Mouse (Mus musculus): ENCODE measurements at regions not wholly inside any gene's neighbourhood (a gene's known extent, or its start where the extent isn't known, plus 50 kb on each side); places are given as distances from the start of the nearest gene placed in this dataset.

DNA sequence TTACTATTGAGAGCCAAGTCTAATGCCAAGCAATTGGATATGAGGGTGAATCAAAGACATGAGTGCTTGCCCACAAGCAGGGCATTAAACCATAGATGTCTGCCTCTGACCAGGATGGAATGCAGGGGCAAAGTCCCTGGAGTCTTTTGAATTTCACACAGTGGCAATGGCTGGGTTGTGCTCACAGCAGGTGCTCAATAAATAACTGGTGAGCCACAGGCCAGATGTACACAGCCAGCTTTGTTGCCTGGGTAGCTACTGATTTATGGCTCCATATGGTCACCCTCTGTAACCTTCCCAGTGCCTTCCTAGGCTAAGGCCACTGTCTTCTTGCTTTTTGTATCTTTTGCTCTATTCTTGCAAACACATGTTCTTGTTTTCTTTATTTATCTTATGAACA is 154.3 kb upstream of the Lrrn1 start:
- no peak for DNase-seq

DNA sequence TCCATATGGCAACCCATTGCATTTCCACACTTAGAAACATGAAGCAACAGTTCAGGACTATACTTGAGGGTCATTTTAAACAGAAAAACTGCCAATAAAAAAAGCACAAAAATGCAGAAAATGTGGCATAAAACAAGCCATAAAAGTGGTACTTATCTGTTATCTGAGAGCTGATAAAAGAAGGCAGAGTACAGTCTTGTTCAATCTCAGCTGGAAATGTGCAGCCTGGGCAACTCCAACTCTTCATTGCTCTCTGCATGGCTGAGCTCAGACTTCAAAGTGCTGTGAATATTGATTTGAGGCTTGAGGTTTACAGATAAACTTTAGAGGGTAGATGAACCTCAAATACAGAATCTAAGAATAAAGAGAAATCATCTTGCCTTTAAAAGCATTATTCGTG is 151.1 kb upstream of the Lrrn1 start:
- no peak for DNase-seq

DNA sequence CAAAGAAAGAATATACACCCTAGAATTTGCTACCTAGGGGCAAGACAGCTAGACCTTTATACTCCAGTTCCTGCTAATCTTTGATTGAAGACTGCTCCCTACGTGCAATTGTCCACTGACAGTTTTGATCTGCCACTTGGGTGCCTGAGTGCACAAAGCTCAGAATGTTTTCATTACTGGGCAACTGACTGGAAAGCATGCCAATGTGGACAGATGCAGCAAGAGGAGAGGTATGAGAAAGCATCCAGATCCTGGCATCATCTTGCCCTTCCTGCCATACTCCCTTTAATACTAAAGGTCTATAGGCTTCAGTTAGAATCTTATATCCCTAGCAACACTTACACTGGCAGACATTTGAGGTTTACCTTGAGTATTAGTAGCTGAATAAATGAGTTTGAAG is 148.9 kb upstream of the Lrrn1 start:
- DNase-seq: no peak

DNA sequence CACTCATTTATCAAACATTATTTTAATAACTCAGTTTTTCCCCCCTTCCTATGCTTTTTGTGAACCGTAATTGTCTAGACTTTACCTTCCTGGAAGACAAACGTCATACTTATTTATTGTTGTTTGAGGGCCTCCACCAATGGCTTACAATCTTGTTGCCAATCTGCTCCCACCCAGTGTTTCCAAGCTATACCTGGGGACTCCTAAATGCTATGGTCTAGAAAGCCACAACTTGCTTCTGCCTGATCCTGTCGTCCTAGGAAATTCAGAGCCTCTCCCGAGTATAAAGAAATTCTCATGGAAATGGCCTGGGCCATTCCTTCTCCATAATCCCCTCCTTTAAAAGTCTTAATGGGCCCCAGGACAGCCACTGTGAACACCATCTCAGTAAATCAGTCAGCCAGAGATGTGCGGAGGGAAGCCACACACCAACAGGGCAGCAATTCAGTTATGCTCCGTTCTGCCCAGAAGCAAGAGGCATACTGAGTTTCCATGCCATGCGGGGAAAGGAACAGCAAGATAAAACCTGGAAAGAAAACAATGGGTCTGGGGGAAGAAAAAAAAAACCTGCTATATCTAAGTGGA is 143.4 kb upstream of the Lrrn1 start:
- no peak for DNase-seq

DNA sequence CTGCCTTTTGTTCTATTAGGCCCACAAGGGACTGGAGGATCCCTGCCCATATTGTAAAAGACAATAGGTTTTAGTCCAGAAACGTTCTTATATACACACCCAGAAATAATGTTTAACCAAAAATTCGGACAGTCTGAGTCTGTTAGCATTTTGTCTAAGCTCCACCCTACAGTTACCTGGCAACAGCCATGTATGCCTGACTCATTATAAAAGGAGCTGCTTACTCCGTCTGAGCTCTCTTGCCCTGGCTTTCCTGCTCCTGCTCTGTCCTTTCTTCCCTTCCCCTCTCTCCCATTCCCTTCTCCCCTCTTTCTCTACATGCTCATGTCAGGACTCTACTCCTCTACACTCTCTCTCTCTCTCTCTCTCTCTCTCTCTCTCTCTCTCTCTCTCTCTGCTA is 139.7 kb upstream of the Lrrn1 start:
- DNase-seq: no peak

DNA sequence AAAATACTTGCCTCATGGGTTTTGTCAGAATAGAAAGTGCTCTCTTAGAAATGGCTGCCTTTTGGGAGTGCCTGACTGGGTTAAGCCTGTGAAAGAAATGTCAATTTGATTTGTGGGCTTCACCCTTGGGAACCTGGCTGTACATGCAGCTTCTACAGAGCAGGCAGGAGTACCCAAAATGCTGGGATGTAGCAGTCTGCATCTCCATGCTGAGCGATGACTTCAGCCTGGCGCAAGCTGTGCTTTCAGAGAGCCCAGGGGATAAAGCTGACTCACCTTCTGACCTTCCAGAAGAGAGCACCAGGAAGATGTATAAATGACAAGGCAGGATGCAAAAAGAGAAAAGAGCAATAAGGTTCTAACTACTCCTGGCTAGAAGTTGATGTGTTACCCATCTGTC is 135.0 kb upstream of the Lrrn1 start:
- DNase-seq: no peak

DNA sequence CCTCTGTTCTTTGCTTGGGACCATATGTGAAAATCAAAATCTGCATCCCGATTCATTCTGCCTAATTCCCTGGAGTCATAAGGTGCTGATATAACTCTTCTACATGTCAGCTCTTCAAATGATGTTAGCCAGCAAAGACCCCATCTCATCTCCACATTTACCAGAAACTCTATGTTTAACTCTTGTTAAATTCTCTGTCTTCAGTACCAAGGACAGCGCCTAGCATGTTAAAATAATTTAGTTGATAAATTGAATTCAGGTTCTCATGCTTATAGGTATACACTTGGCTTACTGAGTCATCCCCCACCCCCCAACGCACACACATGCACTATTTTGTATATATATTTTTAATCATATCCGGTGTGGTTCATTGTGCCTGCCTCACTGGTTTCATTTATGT is 113.8 kb upstream of the Lrrn1 start:
- DNase-seq: peak; percentile 6

DNA sequence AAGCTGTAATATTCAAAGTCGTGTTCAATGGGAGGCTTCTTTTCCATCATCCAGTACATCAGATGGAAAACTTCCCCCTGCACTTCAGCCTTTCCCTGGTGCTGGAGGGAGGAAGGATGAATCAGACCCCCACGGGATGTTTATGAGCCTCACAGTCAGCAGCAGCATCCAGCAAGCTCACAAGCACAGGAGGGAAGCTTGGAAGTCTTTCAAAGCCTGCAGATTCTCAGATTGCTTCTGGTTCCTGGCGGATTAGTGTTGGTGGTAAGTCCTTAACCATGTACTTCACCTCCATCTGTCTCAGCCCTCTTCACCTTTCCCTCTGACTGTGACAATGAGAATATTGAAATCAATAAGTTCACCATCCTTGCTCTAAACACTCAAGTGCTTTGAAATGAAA is 107.5 kb upstream of the Lrrn1 start:
- no peak for DNase-seq

DNA sequence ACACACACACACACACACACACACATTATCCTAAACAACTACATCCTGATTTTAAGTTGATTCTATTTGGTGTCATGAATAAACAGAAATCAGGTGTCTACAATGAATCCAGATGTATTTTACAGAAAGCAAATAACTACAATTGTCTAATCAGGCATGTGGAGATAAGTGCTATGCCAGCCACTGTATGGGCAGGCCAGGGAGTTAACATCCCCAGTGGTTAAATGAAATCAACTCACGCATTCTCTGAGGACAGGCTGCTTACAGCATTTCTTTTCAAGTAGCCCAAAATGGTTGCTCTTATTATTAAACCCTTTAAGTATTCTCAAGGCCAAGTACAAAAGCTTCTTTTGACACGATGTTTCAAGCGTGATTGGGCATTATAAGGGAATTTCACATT is 103.0 kb upstream of the Lrrn1 start:
- no peak for DNase-seq

DNA sequence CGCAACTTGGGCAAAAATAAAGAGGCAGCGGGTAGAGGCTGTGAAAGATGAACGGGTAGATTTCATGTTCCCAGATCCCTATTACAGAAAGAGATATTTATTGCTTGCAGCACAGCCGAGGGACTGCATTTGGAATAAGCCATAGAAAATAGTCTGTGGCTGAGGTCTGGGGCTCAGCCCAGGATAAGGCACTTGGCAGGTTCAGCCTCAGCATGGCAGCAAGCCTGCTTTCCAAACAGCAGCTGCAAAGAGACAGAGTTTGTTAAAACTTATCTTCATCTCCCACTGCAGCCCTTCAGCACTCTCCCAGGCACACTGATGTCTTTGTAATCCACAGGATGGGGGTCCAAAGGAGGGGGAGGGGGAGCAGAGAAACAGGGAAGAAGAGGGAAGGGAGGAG is 98.5 kb upstream of the Lrrn1 start:
- no peak for DNase-seq

DNA sequence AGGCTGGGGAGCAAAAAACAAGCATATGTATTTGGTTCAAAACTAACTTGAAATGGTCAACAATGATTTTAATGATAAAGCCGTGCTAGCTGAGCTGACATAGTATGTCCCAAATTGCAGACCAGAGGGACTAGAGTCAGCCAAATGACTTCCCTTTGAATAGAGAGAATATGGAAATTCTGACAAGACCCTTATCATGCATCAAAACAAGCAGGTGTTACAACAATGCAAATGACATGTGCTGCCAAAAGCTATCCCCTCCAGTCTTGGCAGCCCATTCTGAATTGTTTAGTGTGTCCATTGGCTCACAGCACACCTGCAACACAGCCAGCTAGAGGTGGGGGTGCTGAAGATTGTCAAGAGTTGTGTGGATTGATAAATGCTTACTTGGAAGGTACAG is 87.5 kb upstream of the Lrrn1 start:
- DNase-seq: no peak

DNA sequence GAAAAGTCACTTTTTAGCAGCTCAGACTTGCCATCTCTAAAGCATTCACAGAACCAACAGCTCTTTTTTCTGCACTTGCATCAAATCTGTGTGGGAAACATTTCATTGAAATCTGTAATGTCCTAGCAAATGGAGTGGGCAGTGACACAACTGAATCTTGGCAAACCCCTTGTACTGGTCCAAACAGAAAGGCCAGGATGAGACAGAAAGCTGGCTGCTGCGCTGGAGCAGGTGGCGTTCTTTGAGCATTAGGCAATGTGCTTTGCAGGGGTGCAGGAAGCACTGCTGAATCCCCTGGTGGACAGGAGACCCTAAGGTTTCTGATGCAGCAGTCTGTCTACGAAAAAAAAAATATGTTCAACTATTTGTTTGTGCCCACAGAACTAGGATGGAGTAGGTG is 85.2 kb upstream of the Lrrn1 start:
- no peak for DNase-seq

DNA sequence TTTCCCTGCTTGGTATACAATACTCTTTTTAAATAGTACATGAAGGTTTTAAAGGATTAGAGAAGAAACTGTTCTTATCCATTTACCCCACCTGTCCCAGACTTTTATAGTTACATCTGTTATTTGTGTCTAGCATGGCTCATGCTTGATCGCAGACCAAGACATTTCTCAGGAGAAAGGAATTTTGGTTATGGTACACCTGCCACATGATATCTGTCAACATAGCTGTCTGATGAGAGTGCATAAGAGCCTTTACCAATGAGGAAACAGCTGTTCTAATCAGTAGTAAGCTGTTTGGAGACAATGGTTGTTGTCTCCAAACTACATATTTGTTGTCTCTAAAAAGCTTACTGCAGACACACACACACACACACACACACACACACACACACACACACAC is 70.3 kb upstream of the Lrrn1 start:
- no peak for DNase-seq

DNA sequence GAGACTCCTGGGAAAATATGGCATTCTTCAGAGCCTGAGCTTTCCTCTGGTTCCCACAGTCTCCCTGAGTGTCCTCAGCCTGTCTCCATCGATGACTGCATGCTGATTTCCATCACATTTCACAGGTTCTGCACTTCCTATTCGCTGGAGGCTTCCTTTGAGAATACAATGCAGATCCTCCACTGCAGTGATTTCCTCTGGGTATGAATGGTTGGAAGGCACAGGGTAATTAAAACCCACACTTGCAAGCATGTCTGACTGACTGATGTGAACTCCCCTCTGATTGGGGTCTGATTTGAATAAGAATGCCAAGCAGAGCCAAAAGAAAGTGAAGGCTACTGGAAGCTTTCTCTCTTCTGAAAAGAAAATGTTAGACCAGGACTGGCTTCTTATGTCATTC is 67.1 kb upstream of the Lrrn1 start:
- DNase-seq: no peak

DNA sequence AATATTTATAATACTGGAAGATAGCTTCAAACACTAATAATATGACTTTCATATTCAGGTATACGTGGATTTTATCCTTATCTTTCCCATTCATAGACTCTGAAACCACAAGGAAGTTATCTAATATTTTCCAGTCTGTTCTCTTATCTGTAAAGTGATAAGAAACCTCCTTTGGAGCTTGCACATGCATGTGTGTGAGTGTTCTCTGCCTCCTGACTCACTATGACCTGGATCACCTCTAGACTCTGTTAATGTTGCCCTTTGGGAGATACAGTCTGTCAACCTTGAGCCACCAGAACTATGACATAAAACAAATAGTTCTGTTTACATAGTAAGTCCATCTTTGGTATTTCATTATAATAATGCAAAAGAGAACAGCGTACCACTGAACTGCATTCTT is 56.2 kb upstream of the Lrrn1 start:
- no peak for DNase-seq

DNA sequence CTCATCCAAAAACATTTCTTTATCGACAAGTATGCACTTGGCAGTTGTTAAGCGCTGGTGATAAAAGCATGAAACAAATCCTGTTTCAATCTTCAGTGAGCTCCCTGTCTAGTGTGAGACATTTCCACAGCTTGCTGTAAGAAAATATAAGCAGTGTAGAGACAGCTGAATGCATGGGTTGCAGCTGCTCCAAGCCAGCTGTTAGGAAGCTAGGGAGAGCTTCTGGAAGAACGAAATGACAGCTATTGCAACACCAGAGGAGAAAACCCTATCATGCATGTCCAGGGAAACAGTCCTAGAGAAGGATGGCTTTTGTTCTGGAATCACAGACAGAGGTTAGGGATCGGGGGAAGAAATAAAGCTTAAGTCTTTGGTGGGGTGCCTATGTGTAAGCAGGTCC is 55.4 kb upstream of the Lrrn1 start:
- no peak for DNase-seq

Small RNAs in the stretch of these regions (microRNA-seq; reads per million reads assigned to microRNA genes)
- gene Gm27690: 0 reads per million in 2 experiments

Data from adrenal gland, postnatal 14 days (tissue).